Mouse (Mus musculus): ENCODE data around the gene Polr2g.

Gene Polr2g

GRCm38 (mm10) chr19:8817001-8817400, 18.6 kb upstream of the Polr2g start:
- no peak for DNase-seq

GRCm38 (mm10) chr19:8815812-8816211, 17.4 kb upstream of the Polr2g start:
- no peak for DNase-seq

- no peak for DNase-seq
Measured at GRCm38 (mm10) chr19:8806810-8807209, 8.4 kb upstream of the Polr2g start.

- DNase-seq: no peak
Measured at GRCm38 (mm10) chr19:8803879-8804660, 5.7 kb upstream of the Polr2g start.

GRCm38 (mm10) chr19:8803204-8803780, 4.9 kb upstream of the Polr2g start:
- DNase-seq: no peak

- peak; percentile 80 to 89 for DNase-seq
Measured at GRCm38 (mm10) chr19:8802130-8802821, 3.9 kb upstream of the Polr2g start, which contains the start of gene Zbtb3. Gene Zbtb3 (plus strand): TSS chr19:8802555.

- DNase-seq: no peak
Measured at GRCm38 (mm10) chr19:8798947-8799315, 554 bp upstream of the Polr2g start.

- no peak for DNase-seq
Measured at GRCm38 (mm10) chr19:8790171-8790570, 8.2 kb downstream of the Polr2g start.

- no peak for DNase-seq
Measured at GRCm38 (mm10) chr19:8789171-8789570, 9.2 kb downstream of the Polr2g start.

GRCm38 (mm10) chr19:8788521-8788920, 9.9 kb downstream of the Polr2g start:
- no peak for DNase-seq

GRCm38 (mm10) chr19:8786008-8786781, 12.2 kb downstream of the Polr2g start, which contains the start of gene Taf6l:
Gene Taf6l (minus strand): TSS chr19:8786417.
- DNase-seq: peak; percentile 80 to 84

GRCm38 (mm10) chr19:8774951-8775421, 23.4 kb downstream of the Polr2g start:
- no peak for DNase-seq

GRCm38 (mm10) chr19:8774086-8774835, 24.1 kb downstream of the Polr2g start, which contains the start of gene Tmem179b:
Gene Tmem179b (minus strand): TSS chr19:8774467.
- DNase-seq: peak; percentile 93 to 97

GRCm38 (mm10) chr19:8773409-8773808, 25.0 kb downstream of the Polr2g start:
- no peak for DNase-seq

GRCm38 (mm10) chr19:8772996-8773395, 25.4 kb downstream of the Polr2g start:
- DNase-seq: no peak

GRCm38 (mm10) chr19:8770567-8771270, 27.7 kb downstream of the Polr2g start, which contains the start of gene Tmem223:
Gene Tmem223 (plus strand): TSS chr19:8770996.
- peak; percentile 66 to 77 for DNase-seq

GRCm38 (mm10) chr19:8765562-8765961, 32.8 kb downstream of the Polr2g start:
- no peak for DNase-seq

- no peak for DNase-seq
Measured at GRCm38 (mm10) chr19:8763276-8763675, 35.1 kb downstream of the Polr2g start.

- DNase-seq: no peak
Measured at GRCm38 (mm10) chr19:8760757-8761156, 37.6 kb downstream of the Polr2g start.

GRCm38 (mm10) chr19:8758899-8759298, 39.5 kb downstream of the Polr2g start:
- DNase-seq: no peak

GRCm38 (mm10) chr19:8757471-8757998, 40.8 kb downstream of the Polr2g start:
- DNase-seq: no peak

Measured in spleen, adult 18-20 months (tissue).